Mouse (Mus musculus): ENCODE results near the gene Hcfc1.
A peak's percentile ranks its signal among the peaks of the same experiment; 100 is the strongest.

GRCm38 (mm10) chrX:73895719-73896118 lies 70.4 kb downstream of the Hcfc1 start, which contains the start of gene L1cam:
- TF ChIP-seq CTCF (IDR thresholded peaks at IDR 0.05; ENCODE audit: low read depth) (peak; percentile 70), EP300 (IDR thresholded peaks at IDR 0.05; ENCODE audit: low read depth) (no peak)

All from liver, embryonic 14.5 days (tissue).